Mouse (Mus musculus): ENCODE measurements around the gene Rftn2.

The Rftn2 gene

GRCm38 (mm10) chr1:55211081-55211480 is 15.5 kb downstream of the Rftn2 start:
- DNase-seq (ENCODE audit: low read depth, low spot score) = no peak

DNA sequence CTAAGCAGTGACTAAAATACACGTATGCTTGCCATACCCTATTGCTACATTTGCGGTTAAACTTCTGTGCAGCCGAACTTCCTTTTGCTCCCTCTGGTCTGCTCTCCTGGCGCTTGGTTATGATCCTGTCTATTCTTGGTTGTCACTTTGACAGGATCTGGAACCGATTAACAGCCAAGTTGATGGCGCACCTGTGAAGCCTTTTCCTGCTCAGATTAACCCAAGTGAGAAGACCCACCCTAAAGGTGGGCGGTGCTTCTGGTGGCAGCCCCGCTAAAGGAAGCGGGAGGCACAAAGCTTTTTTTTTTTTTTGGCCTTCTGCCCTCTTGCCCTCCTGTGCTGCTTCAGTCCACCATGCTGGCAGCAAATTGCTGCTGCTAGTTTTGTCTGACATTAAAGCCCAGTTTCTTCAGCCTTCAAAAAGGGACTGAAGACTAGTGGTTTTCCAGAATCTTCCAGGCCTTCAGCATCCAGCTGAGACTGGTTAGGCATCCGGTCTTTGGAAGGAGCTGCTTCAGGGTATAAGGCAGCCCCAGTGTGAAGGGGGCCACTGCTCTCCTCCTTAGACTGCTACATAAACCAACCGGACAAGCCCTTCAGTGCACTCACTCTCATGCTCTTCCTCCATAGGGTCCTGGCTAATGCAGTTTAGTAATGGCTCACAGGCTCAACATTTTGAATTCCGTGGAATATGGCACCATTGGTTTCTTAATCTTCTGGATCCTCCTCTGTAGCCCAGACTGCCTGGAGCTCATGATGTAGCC is 16.2 kb downstream of the Rftn2 start:
- no peak for DNase-seq (ENCODE audit: low read depth, low spot score)

GRCm38 (mm10) chr1:55208500-55209140 is 18.0 kb downstream of the Rftn2 start:
- no peak for DNase-seq (ENCODE audit: low read depth, low spot score)

DNA sequence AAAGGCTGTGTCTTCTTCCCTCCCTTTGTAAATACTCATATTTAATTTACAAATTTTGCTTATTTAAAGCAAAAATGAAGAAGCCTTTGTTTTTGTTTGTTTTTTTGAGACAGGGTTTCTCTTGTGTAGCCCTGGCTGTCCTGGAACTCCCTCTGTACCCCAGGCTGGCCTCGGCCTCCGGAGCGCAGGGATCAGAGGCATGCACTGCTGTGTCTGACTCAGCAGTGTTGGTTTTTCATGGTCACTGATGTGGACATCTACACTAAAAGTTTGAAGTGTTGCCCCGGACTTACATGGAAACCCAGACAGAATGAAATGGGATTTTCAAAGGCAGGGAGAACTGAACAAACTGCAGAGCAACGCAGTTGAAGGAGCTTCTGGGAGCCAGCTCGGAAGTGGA is 19.0 kb downstream of the Rftn2 start:
- no peak for DNase-seq (ENCODE audit: low read depth, low spot score)

- DNase-seq (ENCODE audit: low read depth, low spot score) = no peak
Observed at GRCm38 (mm10) chr1:55205808-55206327, 20.7 kb downstream of the Rftn2 start.

GRCm38 (mm10) chr1:55201850-55202752 is 24.5 kb downstream of the Rftn2 start:
- no peak for DNase-seq (ENCODE audit: low read depth, low spot score)

- peak; percentile 70 for DNase-seq (ENCODE audit: low read depth, low spot score)
Observed at GRCm38 (mm10) chr1:55198719-55199118, 27.9 kb downstream of the Rftn2 start.

GRCm38 (mm10) chr1:55196327-55197003 is 30.1 kb downstream of the Rftn2 start:
- DNase-seq (ENCODE audit: low read depth, low spot score) = no peak

DNA sequence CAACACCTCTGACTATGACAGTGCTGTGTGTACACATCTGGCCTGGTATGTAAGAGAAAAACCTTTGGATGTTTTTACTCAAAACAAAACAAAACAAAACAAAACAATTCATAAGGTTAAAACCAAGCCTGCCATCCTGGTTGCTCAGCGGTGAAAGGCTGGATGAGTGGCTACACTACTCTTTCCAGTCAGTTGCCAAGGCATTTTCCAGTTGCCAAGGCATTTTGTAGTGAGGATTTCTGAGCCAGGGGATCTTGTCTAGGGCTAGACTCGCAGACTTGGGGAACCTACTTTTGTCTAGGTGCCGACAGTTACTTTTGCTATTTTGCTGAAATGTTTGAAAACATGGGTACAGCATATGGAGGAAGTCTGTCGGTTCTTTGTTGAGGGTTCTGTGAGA is 31.6 kb downstream of the Rftn2 start:
- DNase-seq (ENCODE audit: low read depth, low spot score) = no peak

GRCm38 (mm10) chr1:55194064-55194915 is 32.3 kb downstream of the Rftn2 start:
- DNase-seq (ENCODE audit: low read depth, low spot score) = no peak

DNA sequence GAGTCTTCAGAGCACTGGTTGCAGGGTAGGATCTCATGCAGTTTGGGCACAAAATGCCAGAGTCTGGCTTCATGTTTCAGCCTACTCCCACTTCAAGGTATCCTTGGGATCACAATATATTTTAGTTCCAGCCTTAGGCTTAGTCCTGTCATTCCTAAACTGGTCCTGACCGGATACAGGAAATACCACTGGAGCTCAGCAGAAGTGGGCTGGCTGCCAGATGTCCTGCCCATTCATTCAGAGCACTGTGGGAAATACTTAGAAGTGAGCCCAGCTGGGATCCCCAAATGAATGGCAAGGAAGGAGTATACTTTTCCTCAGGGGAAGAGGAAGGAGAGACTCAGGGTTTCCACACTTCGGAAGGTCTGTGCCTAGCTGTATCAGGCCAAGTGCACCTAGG is 33.3 kb downstream of the Rftn2 start:
- no peak for DNase-seq (ENCODE audit: low read depth, low spot score)

GRCm38 (mm10) chr1:55192824-55193223 is 33.8 kb downstream of the Rftn2 start:
- DNase-seq (ENCODE audit: low read depth, low spot score) = no peak

GRCm38 (mm10) chr1:55192015-55192414 is 34.6 kb downstream of the Rftn2 start:
- no peak for DNase-seq (ENCODE audit: low read depth, low spot score)

- DNase-seq (ENCODE audit: low read depth, low spot score) = no peak
Observed at GRCm38 (mm10) chr1:55186592-55187210, 39.9 kb downstream of the Rftn2 start.

DNA sequence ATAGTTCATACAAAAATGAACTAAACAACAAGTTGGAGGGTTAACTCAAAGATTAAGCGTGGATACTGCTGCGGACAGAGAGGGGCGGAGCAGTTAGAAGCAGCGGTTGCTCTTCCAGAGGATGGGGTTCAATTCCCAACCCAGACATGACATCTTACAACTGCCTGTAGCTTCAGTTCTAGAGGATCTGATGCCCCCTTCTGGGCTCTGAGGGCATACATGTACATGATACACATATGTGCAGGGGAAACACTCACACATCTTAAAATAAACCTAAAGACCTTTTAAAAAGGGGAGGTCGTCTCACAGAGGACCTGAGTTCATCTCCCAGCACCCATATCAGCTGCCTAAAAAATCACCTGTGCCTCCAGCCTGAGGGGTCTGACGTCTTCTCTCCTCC is 40.9 kb downstream of the Rftn2 start:
- DNase-seq (ENCODE audit: low read depth, low spot score) = no peak

DNA sequence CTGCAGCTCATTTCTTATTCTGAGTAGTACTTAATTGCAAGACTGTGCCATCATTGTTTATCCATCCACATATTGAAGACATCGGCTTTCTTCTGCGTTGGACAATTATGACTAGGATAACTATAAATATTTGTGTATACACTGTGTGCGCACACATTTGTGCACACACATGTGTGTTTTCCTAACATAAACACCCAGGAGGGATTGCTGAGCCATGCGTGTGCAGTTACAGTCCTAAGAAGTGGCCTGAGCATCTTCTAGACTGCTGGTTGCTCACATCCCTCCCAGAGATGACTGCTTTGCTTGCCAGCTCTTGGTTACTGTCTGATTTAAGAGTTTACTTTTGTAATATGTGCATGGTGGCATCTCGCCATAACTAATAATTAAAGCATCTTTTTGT is 44.2 kb downstream of the Rftn2 start:
- DNase-seq (ENCODE audit: low read depth, low spot score) = no peak

GRCm38 (mm10) chr1:55179917-55180566 is 46.5 kb downstream of the Rftn2 start:
- no peak for DNase-seq (ENCODE audit: low read depth, low spot score)

GRCm38 (mm10) chr1:55174558-55175034 is 52.0 kb downstream of the Rftn2 start:
- DNase-seq (ENCODE audit: low read depth, low spot score) = no peak
